Mouse (Mus musculus): ENCODE results near the gene Dhx58.

GRCm38 (mm10) chr11:100738066-100738604 lies 34.1 kb upstream of the Dhx58 start, which contains the start of gene Rab5c:
- TF ChIP-seq ZC3H11A (IDR thresholded peaks at IDR 0.05; ENCODE audit: borderline replicate concordance, low read depth, low read length), result no peak
- TF ChIP-seq HCFC1 (IDR thresholded peaks at IDR 0.05; ENCODE audit: borderline replicate concordance, insufficient read depth, low read length), result peak; percentile 98
- TF ChIP-seq ZNF384 (IDR thresholded peaks at IDR 0.05; ENCODE audit: low read depth, low read length), result no peak
